Mouse (Mus musculus) neural tube, embryonic 11.5 days (tissue): ENCODE results near the gene Hacl1. TPM values are rescaled to one million over a fixed set of nuclear protein-coding genes. Genes with fewer than 3 reads are reported as not detected.
A peak's percentile ranks its signal among the peaks of the same experiment; 100 is the strongest.

ENCODE experiments used
- ATAC-seq: fragments of 200-750 bp; cut with Nextera tagmentation; 2 replicates; pipeline ENCODE4 v1.8.0; 2017; ENCODE audit warnings: moderate number of reproducible peaks, mild to moderate bottlenecking, moderate TSS enrichment, moderate library complexity; ENCODE audit not compliant: insufficient read depth, low FRiP score, low TSS enrichment
- DNase-seq: peaks from one replicate; pipeline ENCODE4 v3.0.0-alpha.2; 2015; ENCODE audit warnings: low spot score
- H3K27ac ChIP-seq: fragments of 300-500 bp; sonication (generic); 2 replicates; pipeline ENCODE4 v1.5.1; 2014; ENCODE audit warnings: low read depth, mild to moderate bottlenecking, low read length
- H3K27me3 ChIP-seq: fragments of 300-500 bp; sonication (generic); 2 replicates; pipeline ENCODE4 v1.6.1; 2014; ENCODE audit warnings: mild to moderate bottlenecking, low read length, mixed read lengths; ENCODE audit not compliant: control insufficient read depth, insufficient read depth
- H3K36me3 ChIP-seq: fragments of 300-500 bp; sonication (generic); 2 replicates; pipeline ENCODE4 v1.6.1; 2014; ENCODE audit warnings: mild to moderate bottlenecking, low read length, moderate library complexity, mixed read lengths; ENCODE audit not compliant: control insufficient read depth, insufficient read depth
- H3K4me1 ChIP-seq: fragments of 300-500 bp; sonication (generic); 2 replicates; pipeline ENCODE4 v1.6.1; 2014; ENCODE audit warnings: low read length, mixed read lengths; ENCODE audit not compliant: control insufficient read depth, insufficient read depth
- H3K4me2 ChIP-seq: fragments of 300-500 bp; sonication (generic); 2 replicates; pipeline ENCODE4 v1.6.1; 2014; ENCODE audit warnings: low read depth, mild to moderate bottlenecking, moderate library complexity
- H3K4me3 ChIP-seq: fragments of 300-500 bp; sonication (generic); 2 replicates; pipeline ENCODE4 v1.5.1; 2014; ENCODE audit warnings: low read depth, low read length
- H3K9ac ChIP-seq: fragments of 300-500 bp; sonication (generic); 2 replicates; pipeline ENCODE4 v1.6.1; 2014; ENCODE audit warnings: mild to moderate bottlenecking, low read length
- H3K9me3 ChIP-seq: fragments of 300-500 bp; sonication (generic); 2 replicates; pipeline ENCODE4 v1.6.1; 2016; ENCODE audit warnings: low read length; ENCODE audit not compliant: control insufficient read depth
- WGBS: fragments of 180-500 bp; shearing (Covaris S2); extraction: QIAGEN DNeasy Blood & Tissue Kit; methylation state at CpG from one replicate; pipeline ENCODE4 v1.1.7; 2014; 5-methylcytosine and 5-hydroxymethylcytosine counted together
- polyA plus RNA-seq: library from polyadenylated mRNA; unstranded; fragments of >200 nt; fragmentation: Nextera tagmentation; extraction: Ambion mirVana; gene quantifications from 2 replicates; pipeline ENCODE4 v1.2.1, GENCODE M21; 2014

Gene Hacl1
- polyA plus RNA-seq, 1 experiment from 2014 or later = 8.2 TPM

GRCm38 (mm10) chr14:31647991-31648390, 6.9 kb upstream of the Hacl1 start:
- Histone ChIP-seq H3K27me3 (no peaks in the 10 kb centered on the region), H3K27ac (no peak overlapping the region), H3K4me1 (no peaks in the 10 kb centered on the region), H3K4me3 (no peak overlapping the region), H3K36me3 (no peaks in the 10 kb centered on the region), H3K9ac (no peak overlapping the region), H3K4me2 (no peak overlapping the region), H3K9me3 (no peaks in the 10 kb centered on the region)
- ATAC-seq = no peak
- no peak for DNase-seq
- 91% methylated on average over 10 of the region's 10 CpGs for WGBS

GRCm38 (mm10) chr14:31645920-31646319, 4.8 kb upstream of the Hacl1 start:
- DNase-seq (no peak), ATAC-seq (no peak)
- Histone ChIP-seq H3K27me3 (no peaks in the 10 kb centered on the region), H3K4me2 (no peak overlapping the region), H3K4me3 (no peak overlapping the region), H3K4me1 (no peaks in the 10 kb centered on the region), H3K36me3 (no peaks in the 10 kb centered on the region), H3K27ac (no peak overlapping the region), H3K9ac (no peak overlapping the region), H3K9me3 (no peaks in the 10 kb centered on the region)
- 92% methylated on average over 7 of the region's 7 CpGs for WGBS

GRCm38 (mm10) chr14:31644931-31645547, 4.0 kb upstream of the Hacl1 start:
- no peaks in the 10 kb centered on the region for H3K9me3 ChIP-seq
- H3K27me3 ChIP-seq = no peaks in the 10 kb centered on the region
- H3K27ac ChIP-seq = no peak overlapping the region
- ATAC-seq (no peak), DNase-seq (no peak)
- H3K9ac ChIP-seq = no peak overlapping the region
- no peaks in the 10 kb centered on the region for H3K36me3 ChIP-seq
- peaks cover 3% of the 10 kb centered on the region; the same call in 1 of the 2 replicates for H3K4me1 ChIP-seq
- 69% methylated on average over 3 of the region's 3 CpGs for WGBS
- no peak overlapping the region for H3K4me2 ChIP-seq
- no peak overlapping the region for H3K4me3 ChIP-seq

- Histone ChIP-seq H3K4me3 (no peak overlapping the region), H3K4me1 (peaks cover 3% of the 10 kb centered on the region; the same call in 1 of the 2 replicates), H3K27ac (no peak overlapping the region), H3K9ac (no peak overlapping the region), H3K36me3 (no peaks in the 10 kb centered on the region), H3K4me2 (no peak overlapping the region), H3K27me3 (no peaks in the 10 kb centered on the region), H3K9me3 (no peaks in the 10 kb centered on the region)
- WGBS = 95% methylated on average over 5 of the region's 5 CpGs
- no peak for DNase-seq
- ATAC-seq = no peak
These were observed 3.2 kb upstream of the Hacl1 start for GRCm38 (mm10) chr14:31644183-31644830.

GRCm38 (mm10) chr14:31641506-31642155, 545 bp upstream of the Hacl1 start:
- 73% methylated on average over 9 of the region's 9 CpGs for WGBS
- Histone ChIP-seq H3K4me1 (peaks cover 3% of the 10 kb centered on the region; the same call in 1 of the 2 replicates), H3K9ac (peak overlapping the region; percentile 58), H3K36me3 (no peaks in the 10 kb centered on the region), H3K4me2 (peak overlapping the region; percentile 89), H3K4me3 (peak overlapping the region; percentile 59), H3K9me3 (no peaks in the 10 kb centered on the region), H3K27me3 (no peaks in the 10 kb centered on the region), H3K27ac (no peak overlapping the region)
- no peak for DNase-seq
- ATAC-seq = no peak

- Histone ChIP-seq H3K27me3 (no peaks in the 10 kb centered on the region), H3K4me1 (peaks cover 3% of the 10 kb centered on the region; the same call in 1 of the 2 replicates), H3K4me2 (peak within 1 kb of the TSS; percentile 89), H3K27ac (0 out of 2 replicates have a peak within 1 kb of the TSS, but pooled peaks have one; percentile 15), H3K9me3 (no peaks in the 10 kb centered on the region), H3K4me3 (peak within 1 kb of the TSS; percentile 59), H3K9ac (peak within 1 kb of the TSS; percentile 58), H3K36me3 (no peaks in the 10 kb centered on the region)
- WGBS = 4% methylated on average over 26 of the region's 26 CpGs
- DNase-seq (no peak), ATAC-seq (peak; percentile 54)
These were observed 668 bp downstream of the Hacl1 start, which contains the start of gene Gm49387 for GRCm38 (mm10) chr14:31640346-31640889. Gene Gm49387 (minus strand): TSS chr14:31640878.

GRCm38 (mm10) chr14:31630677-31631076, 10.4 kb downstream of the Hacl1 start:
- no peak for DNase-seq
- WGBS = 57% methylated on average over 7 of the region's 7 CpGs

GRCm38 (mm10) chr14:31622748-31623147, 18.3 kb downstream of the Hacl1 start:
- WGBS = 90% methylated on average over 12 of the region's 12 CpGs
- H3K27ac ChIP-seq = no peak overlapping the region
- H3K4me1 ChIP-seq = no peaks in the 10 kb centered on the region
- no peaks in the 10 kb centered on the region for H3K36me3 ChIP-seq
- no peak for ATAC-seq
- H3K4me3 ChIP-seq = no peak overlapping the region
- H3K27me3 ChIP-seq = no peaks in the 10 kb centered on the region
- DNase-seq = no peak
- H3K9ac ChIP-seq = no peak overlapping the region
- no peak overlapping the region for H3K4me2 ChIP-seq
- H3K9me3 ChIP-seq = no peaks in the 10 kb centered on the region

More at GRCm38 (mm10) chr14:31630677-31631076, 10.4 kb downstream of the Hacl1 start:
- Histone ChIP-seq H3K4me2 (no peak overlapping the region), H3K36me3 (no peaks in the 10 kb centered on the region), H3K9me3 (no peaks in the 10 kb centered on the region), H3K4me3 (no peak overlapping the region), H3K9ac (no peak overlapping the region), H3K27me3 (no peaks in the 10 kb centered on the region), H3K4me1 (no peaks in the 10 kb centered on the region), H3K27ac (no peak overlapping the region)
- ATAC-seq = no peak
